Mouse (Mus musculus): ENCODE results near the gene Tmem252. TPM values are rescaled to one million over a fixed set of nuclear protein-coding genes. Genes with fewer than 3 reads are reported as not detected.

Gene Tmem252
- total RNA-seq, 2 experiments from 2014 or later = 0.10 to 0.21 TPM

- DNase-seq (ENCODE audit: low spot score in 2 of 2) = no peak
These were observed 46.6 kb downstream of the Tmem252 start for GRCm38 (mm10) chr19:24720448-24720847.

GRCm38 (mm10) chr19:24724362-24724761, 50.6 kb downstream of the Tmem252 start:
- DNase-seq (ENCODE audit: low spot score in 2 of 2) = no peak

DNA sequence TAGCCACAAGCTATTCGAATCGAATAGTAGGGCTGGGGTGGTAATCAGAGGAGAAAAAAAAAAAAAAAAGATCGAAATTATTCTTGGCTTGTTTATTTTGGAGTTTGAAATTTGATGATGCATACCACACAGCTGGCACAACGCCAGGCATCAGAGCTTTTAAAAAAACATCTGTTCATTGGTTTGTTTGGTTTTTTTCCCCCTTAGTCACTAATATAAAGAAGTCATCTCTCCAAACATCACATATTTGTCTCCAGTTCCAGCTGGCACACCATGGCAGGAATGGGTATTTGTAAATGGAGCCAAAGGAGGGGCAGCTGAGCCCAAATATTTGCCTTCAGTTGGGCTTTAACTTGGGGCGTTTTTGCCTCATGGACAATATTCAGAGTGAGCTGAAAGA, 56.9 kb downstream of the Tmem252 start:
- DNase-seq (ENCODE audit: low spot score in 2 of 2) = peak in 1 of 2 experiments; percentile 51

Other genes starting within 250 kb of the Tmem252 start
- gene Fam122a, start 196.7 kb upstream of the Tmem252 start, total RNA-seq (2021) = 10 to 100 TPM; 28.9 to 34.9 TPM
- gene Pip5k1b, start 118.1 kb upstream of the Tmem252 start, total RNA-seq (2021) = 1 to 10 TPM; 1.7 to 1.9 TPM
- 10 to 100 TPM; 59.6 to 63.6 TPM for gene Pgm5, start 187.8 kb downstream of the Tmem252 start, total RNA-seq (2021)
- gene Gm10053, start 201.7 kb downstream of the Tmem252 start, total RNA-seq (2021) = 100 to 1,000 TPM; 262 to 272 TPM
- not detected for gene Foxd4, start 227.2 kb downstream of the Tmem252 start, total RNA-seq (2021)

Data from gastrocnemius, postnatal 4 days (tissue).